Mouse (Mus musculus) thymus, adult 2 months (tissue): ENCODE data around the gene Zbtb7a.

Experiments
- CTCF ChIP-seq: fragments of 200-500 bp; IDR thresholded peaks from 2 replicates; pipeline ENCODE4 v1.5.1; 2012; ENCODE audit warnings: mild to moderate bottlenecking, control low read depth, low read length, moderate library complexity, borderline replicate concordance; ENCODE audit not compliant: control insufficient read depth, poor library complexity, insufficient read depth; ENCODE audit errors: extremely low read depth
- POLR2A ChIP-seq: fragments of 200-500 bp; IDR thresholded peaks from 2 replicates; pipeline ENCODE4 v1.6.1; 2012; ENCODE audit warnings: mild to moderate bottlenecking, low read length, control low read depth, moderate library complexity; ENCODE audit not compliant: control insufficient read depth, poor library complexity, insufficient read depth; ENCODE audit errors: extremely low read depth

- TF ChIP-seq CTCF (no peak), POLR2A (no peak)
These were observed 64.0 kb downstream of the Zbtb7a start for GRCm38 (mm10) chr10:81198990-81199389.
